Mouse (Mus musculus) kidney, embryonic 15.5 days (tissue): Measurements from ENCODE around the gene Itgal. TPM values are rescaled to one million over a fixed set of nuclear protein-coding genes. Genes with fewer than 3 reads are reported as not detected.
"Not testable (repeated sequence)": the region's sequence is repeated elsewhere in the genome, so short reads cannot be mapped to it uniquely, and the experiment has no call there.

Experiments used
- ATAC-seq: fragments of 200-750 bp; cut with Nextera tagmentation; replicated peaks from 2 replicates; pipeline ENCODE4 v1.8.0; 2017; ENCODE audit warnings: moderate TSS enrichment; ENCODE audit not compliant: low FRiP score
- H3K27ac ChIP-seq: fragments of 300-500 bp; sonication (generic); 2 replicates; pipeline ENCODE4 v1.5.1; 2015; ENCODE audit warnings: mild to moderate bottlenecking, inconsistent platforms
- H3K27me3 ChIP-seq: fragments of 300-500 bp; sonication (generic); 2 replicates; pipeline ENCODE4 v1.6.1; 2015; ENCODE audit warnings: inconsistent platforms
- H3K36me3 ChIP-seq: fragments of 300-500 bp; sonication (generic); 2 replicates; pipeline ENCODE4 v1.6.1; 2015; ENCODE audit warnings: inconsistent platforms
- H3K4me1 ChIP-seq: fragments of 300-500 bp; sonication (generic); 2 replicates; pipeline ENCODE4 v1.6.1; 2015; ENCODE audit warnings: inconsistent platforms
- H3K4me2 ChIP-seq: fragments of 300-500 bp; sonication (generic); 2 replicates; pipeline ENCODE4 v1.6.1; 2015; ENCODE audit warnings: moderate library complexity, mild to moderate bottlenecking, inconsistent platforms
- H3K4me3 ChIP-seq: fragments of 300-500 bp; sonication (generic); replicated peaks from 2 replicates; pipeline ENCODE4 v1.5.1; 2015; ENCODE audit warnings: mild to moderate bottlenecking, inconsistent platforms
- H3K9ac ChIP-seq: fragments of 300-500 bp; sonication (generic); 2 replicates; pipeline ENCODE4 v1.6.1; 2015; ENCODE audit warnings: mild to moderate bottlenecking, inconsistent platforms
- H3K9me3 ChIP-seq: fragments of 300-500 bp; sonication (generic); replicated peaks from 2 replicates; pipeline ENCODE4 v1.6.1; 2016; ENCODE audit warnings: inconsistent platforms
- WGBS: fragments of 180-500 bp; shearing (Covaris S2); methylation state at CpG from one replicate; pipeline ENCODE4 v1.1.7; 2015; ENCODE audit warnings: mixed read lengths; 5-methylcytosine and 5-hydroxymethylcytosine counted together
- polyA plus RNA-seq: library from polyadenylated mRNA; unstranded; fragments of >200 nt; fragmentation: Nextera tagmentation; extraction: Ambion mirVana; gene quantifications from 2 replicates; pipeline ENCODE4 v1.2.1, GENCODE M21; 2015

Itgal gene
- 0.82 and 1.2 TPM in 2 replicates for polyA plus RNA-seq

DNA sequence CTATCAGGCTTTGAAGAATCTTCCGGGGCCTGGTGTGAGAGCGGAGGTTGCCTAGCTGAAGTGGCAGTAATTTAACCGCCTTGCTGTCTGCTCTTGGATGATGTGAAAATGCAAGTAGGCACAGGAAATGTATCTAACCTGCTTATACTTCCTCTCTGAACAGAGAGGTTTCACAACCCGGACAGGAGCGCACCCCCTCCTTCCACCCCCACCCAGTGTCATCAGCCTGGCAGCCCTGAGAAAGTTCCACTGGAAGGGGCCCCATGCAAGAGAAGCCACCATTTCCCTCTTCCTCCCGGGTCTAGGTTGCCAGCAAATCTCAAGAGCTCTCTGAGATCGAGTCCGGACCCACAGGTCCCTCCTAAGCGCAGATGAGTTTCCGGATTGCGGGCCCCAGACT is at the start of gene Itgal:
Itgal (plus strand) TSS at position 163 of the 400 bp plus-strand sequence.
- Histone ChIP-seq H3K4me2 (no peak within 1 kb of the TSS), H3K4me3 (no peak within 1 kb of the TSS), H3K9ac (no peak within 1 kb of the TSS), H3K36me3 (no peaks in the 10 kb centered on the region), H3K9me3 (no peaks in the 10 kb centered on the region), H3K27me3 (no peaks in the 10 kb centered on the region), H3K4me1 (no peaks in the 10 kb centered on the region), H3K27ac (no peak within 1 kb of the TSS)
- 76% methylated on average over 11 of the region's 11 CpGs for WGBS
- no peak for ATAC-seq

DNA sequence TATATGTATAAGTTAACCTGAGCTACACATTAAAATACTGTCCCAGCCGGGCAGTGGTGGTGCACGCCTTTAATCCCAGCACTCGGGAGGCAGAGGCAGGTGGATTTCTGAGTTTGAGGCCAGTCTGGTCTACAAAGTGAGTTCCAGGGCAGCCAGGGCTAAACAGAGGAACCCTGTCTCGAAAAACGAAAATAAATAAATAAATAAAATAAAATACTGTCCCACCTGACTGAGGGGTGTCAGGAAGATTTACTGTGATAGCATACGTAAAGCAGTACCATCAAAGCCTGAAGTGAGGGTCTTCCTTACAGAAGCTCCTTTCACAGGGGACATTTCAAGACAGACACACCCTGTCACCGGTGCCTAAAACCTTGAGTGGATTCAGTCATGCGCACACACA is 45.5 kb upstream of the Itgal start:
- H3K27me3 ChIP-seq, H3K4me3 ChIP-seq, ATAC-seq, H3K27ac ChIP-seq, H3K4me2 ChIP-seq, H3K9ac ChIP-seq, H3K9me3 ChIP-seq: not testable (repeated sequence)
- WGBS, result 88% methylated on average over 8 of the region's 8 CpGs
- peaks cover 38% of the 10 kb centered on the region for H3K4me1 ChIP-seq
- peaks cover 56% of the 10 kb centered on the region for H3K36me3 ChIP-seq

DNA sequence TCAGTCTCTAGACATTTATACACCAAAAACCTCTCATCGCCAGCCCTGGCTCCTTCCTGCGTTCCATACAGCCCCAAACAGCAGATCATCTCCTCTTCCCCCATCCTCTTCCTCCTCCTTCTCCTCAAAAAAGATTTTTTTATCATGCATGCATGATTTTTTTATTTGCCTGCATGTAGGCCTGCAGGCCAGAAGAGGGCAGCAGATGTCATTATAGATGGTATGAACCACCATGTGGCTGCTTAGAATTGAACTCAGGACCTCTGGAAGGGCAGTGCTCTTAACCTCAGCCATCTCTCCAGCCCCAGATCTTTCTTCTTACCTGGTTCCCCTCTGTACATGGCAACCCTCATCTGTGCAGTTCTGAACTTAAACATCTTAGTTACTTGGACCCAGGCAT is 43.6 kb upstream of the Itgal start:
- Histone ChIP-seq H3K9me3 (no peaks in the 10 kb centered on the region), H3K4me3 (no peak overlapping the region), H3K9ac (no peak overlapping the region), H3K36me3 (peaks cover 58% of the 10 kb centered on the region), H3K27me3 (no peaks in the 10 kb centered on the region), H3K4me1 (peaks cover 20% of the 10 kb centered on the region), H3K4me2 (no peak overlapping the region), H3K27ac (no peak overlapping the region)
- ATAC-seq, result no peak
- WGBS, result 92% methylated on average over 2 of the region's 2 CpGs

DNA sequence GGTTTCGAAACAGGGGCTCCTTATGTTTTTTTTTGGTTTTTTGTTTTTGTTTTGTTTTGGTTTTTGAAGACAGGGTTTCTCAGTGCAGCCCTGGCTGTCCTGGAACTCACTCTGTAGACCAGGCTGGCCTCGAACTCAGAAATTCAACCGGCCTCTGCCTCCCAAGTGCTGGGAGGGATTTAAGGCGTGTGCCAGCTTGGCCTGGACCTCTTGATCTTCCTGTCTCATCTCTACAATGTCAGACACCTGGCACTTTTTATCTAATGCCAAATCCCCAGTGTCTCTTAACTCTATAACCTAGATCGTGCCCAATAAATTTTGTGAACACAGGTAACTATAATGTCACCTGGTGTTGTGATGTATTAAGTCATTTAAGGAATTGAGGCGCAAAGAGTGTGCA is 42.7 kb upstream of the Itgal start:
- 75% methylated on average over 6 of the region's 6 CpGs for WGBS
- no peak for ATAC-seq
- Histone ChIP-seq H3K4me3 (peak overlapping the region; percentile 60), H3K4me1 (peaks cover 20% of the 10 kb centered on the region), H3K27me3 (no peaks in the 10 kb centered on the region), H3K4me2 (peak overlapping the region; percentile 96), H3K27ac (peak overlapping the region; percentile 96), H3K9ac (peak overlapping the region; percentile 66), H3K36me3 (peaks cover 58% of the 10 kb centered on the region), H3K9me3 (no peaks in the 10 kb centered on the region)

DNA sequence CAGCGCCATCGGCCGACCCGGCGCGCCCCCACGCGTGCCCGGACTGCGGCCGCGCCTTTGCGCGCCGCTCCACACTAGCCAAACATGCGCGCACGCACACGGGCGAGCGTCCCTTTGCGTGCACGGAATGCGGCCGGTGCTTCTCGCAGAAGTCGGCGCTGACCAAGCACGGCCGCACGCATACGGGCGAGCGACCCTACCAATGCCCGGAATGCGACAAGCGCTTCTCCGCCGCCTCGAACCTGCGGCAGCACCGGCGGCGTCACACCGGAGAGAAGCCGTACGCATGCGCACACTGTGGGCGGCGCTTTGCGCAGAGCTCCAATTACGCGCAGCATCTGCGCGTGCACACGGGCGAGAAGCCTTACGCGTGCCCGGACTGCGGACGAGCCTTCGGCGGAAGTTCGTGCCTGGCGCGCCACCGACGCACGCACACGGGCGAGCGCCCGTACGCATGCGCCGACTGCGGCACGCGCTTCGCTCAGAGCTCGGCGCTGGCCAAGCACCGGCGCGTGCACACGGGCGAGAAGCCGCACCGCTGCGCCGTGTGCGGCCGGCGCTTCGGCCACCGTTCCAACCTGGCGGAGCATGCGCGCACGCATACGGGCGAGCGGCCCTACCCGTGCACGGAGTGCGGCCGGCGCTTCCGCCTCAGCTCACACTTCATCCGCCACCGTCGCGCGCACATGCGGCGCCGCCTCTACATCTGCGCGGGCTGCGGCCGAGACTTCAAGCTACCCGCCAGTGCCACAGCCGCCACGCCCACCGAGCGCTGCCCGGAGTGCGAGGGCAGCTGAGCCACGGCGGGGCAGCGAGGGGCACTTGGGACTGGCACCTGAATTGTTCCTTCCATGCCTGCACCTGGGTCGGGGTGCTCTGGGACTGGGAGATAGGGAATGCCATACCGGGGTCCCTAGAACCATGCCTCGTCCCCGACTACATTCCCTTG is 42.0 kb upstream of the Itgal start:
- under 1% methylated on average over 135 of the region's 136 CpGs for WGBS
- H3K4me3 ChIP-seq, result peak overlapping the region; percentile 60

DNA sequence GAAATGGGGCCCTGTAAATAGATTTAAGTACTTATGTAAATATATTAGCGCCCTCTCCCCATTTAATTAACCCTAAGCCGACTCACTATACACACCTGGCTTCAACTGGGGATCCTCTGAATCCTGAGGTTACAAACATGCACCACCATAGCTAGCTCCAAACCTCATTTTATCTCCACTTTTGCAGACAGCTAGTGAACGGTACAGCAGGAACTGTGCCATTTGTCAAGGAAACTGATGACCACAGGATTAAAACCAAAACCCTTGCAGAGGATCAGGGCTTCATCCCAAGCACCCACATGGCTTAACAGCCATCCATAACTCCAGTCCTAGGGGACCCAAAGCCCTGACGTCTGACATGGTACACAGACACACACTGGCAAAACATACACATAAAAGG is 41.1 kb upstream of the Itgal start:
- Histone ChIP-seq H3K27me3 (no peaks in the 10 kb centered on the region), H3K9ac (peak overlapping the region; percentile 72), H3K9me3 (no peaks in the 10 kb centered on the region), H3K27ac (peak overlapping the region; percentile 96), H3K4me1 (peaks cover 33% of the 10 kb centered on the region), H3K4me3 (peak overlapping the region; percentile 60), H3K36me3 (peaks cover 47% of the 10 kb centered on the region), H3K4me2 (peak overlapping the region; percentile 96)
- ATAC-seq, result no peak
- 13% methylated on average over 4 of the region's 4 CpGs for WGBS

More for the DNA sequence above, 42.0 kb upstream of the Itgal start:
- peak; percentile 96 for ATAC-seq
- Histone ChIP-seq H3K4me2 (peak overlapping the region; percentile 96), H3K9ac (peak overlapping the region; percentile 72), H3K9me3 (no peaks in the 10 kb centered on the region), H3K36me3 (peaks cover 55% of the 10 kb centered on the region), H3K4me1 (peaks cover 26% of the 10 kb centered on the region), H3K27ac (peak overlapping the region; percentile 96), H3K27me3 (no peaks in the 10 kb centered on the region)

DNA sequence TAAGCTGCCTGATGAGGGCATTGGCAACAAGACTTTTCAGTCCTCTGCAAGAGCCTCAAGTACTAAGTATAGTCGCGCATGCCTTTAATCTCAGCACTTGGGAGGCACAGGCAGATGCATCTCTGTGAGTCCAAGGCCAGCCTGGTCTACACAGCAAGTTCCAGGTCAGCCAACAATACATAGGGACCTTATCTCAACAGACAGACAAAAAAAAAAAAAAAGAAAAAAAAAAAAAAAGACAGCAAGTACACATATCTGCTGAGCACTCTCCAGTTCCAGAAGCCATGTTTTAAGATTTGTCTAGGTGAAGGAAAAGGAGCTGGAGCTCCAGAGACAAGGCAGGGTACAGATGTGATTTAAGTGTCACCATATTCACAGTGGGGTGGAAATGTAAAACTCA is 40.1 kb upstream of the Itgal start:
- Histone ChIP-seq H3K27ac (no peak overlapping the region), H3K9ac (no peak overlapping the region), H3K4me2 (no peak overlapping the region), H3K27me3 (no peaks in the 10 kb centered on the region), H3K9me3 (no peaks in the 10 kb centered on the region), H3K36me3 (peaks cover 42% of the 10 kb centered on the region), H3K4me1 (peaks cover 37% of the 10 kb centered on the region), H3K4me3 (no peak overlapping the region)
- no peak for ATAC-seq
- 91% methylated on average over 2 of the region's 2 CpGs for WGBS

DNA sequence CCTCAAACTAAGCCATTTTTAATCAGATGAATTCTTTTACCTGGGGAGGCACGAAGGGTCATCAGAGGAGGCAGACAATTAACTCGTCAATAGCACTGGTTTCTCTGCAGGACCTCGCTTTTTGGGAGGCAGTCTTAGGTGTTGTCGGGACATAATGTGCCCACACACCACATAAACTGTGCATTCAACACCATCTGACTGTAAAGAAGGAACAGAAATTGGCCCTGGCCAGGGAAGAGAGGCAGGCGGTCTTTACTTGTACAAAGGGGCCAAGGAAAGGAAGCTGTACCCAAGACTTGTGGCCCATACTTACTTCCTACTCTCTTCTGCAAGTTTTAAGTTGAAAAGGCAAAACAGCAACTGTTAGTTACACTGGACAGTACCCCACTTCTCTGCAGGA is 39.5 kb upstream of the Itgal start:
- ATAC-seq, result no peak
- Histone ChIP-seq H3K27me3 (no peaks in the 10 kb centered on the region), H3K4me2 (no peak overlapping the region), H3K27ac (no peak overlapping the region), H3K9ac (no peak overlapping the region), H3K9me3 (no peaks in the 10 kb centered on the region), H3K36me3 (peaks cover 39% of the 10 kb centered on the region), H3K4me1 (peaks cover 40% of the 10 kb centered on the region), H3K4me3 (no peak overlapping the region)
- 91% methylated on average over 5 of the region's 5 CpGs for WGBS

DNA sequence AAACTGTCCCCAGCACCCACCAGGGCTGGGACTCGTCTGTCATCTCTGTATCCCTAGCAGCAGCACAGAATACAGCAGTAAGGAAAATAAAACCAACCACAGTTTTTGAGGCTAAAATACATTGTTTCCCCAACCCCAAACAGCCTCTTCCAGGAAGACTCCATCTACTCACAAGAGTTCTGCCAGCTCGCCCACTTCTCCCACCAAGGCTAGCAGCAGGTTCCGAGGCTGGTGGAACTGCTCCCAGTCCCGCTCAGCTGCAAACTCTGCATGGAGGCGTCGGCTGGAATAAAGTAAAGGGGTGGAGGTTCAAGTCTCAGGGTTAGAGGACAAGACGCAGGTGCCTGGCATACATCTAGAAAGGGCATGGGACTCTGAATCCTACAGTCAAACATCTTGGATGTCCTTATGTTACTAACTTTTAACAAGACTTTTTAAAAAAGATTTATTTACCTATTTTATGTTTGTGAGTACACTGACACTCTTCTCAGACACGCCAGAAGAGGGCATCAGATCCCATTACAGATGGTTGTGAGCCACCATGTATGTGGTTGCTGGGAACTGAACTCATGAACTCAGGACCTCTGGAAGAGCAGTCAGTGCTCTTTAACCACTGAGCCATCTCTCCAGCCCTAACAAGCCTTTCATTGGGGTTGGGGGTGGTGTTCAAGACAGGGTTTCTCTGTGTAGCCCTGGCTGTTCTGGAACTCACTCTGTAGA is 36.7 kb upstream of the Itgal start:
- no peak for ATAC-seq
- Histone ChIP-seq H3K9ac (peak overlapping the region; percentile 71; the same call in 1 of the 2 replicates), H3K4me1 (peaks cover 34% of the 10 kb centered on the region), H3K4me3 (peak overlapping the region; percentile 71), H3K9me3 (no peaks in the 10 kb centered on the region), H3K27ac (no peak overlapping the region), H3K4me2 (peak overlapping the region; percentile 81), H3K36me3 (peaks cover 31% of the 10 kb centered on the region), H3K27me3 (no peaks in the 10 kb centered on the region)
- WGBS, result 72% methylated on average over 8 of the region's 8 CpGs

DNA sequence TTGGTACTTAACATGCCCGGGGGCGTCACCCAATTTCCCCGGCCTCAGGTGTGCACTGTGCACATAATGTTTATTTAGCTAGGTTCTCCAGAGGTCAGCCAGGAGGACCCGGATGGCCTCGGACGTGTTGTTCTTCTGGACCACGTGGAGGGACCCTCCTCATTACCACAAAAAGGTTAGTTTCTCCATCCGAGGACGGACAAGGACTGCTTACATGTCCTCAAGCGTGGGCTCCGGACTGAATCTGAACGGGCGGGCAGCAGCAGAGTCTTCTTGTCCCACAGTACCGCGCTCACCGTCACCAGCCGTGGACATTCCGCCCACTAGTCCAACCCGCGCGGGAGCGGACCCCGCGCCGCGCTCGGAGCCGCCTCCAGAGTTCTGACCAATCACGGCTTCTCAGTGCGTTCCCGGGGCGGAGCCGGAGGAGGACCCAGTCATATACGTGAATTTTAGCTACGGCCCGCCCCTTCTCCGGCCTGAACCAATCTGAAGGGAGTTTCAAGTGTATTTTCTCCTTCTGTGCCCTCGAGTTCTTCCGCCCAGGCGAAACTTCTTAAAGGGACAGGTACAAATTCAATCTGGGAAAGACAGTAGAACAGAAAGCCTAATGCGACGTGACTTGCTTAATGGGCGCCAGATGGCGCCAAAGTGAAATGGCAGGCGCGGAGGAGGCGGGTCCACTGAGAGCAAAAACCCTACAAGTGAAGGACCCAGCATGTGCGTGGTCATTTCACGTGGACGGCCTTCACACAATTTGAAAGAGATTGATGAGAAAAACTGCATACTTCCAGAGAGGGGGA is 35.5 kb upstream of the Itgal start, which contains the start of gene Dctpp1:
Dctpp1 (minus strand) TSS at position 401 of the 803 bp plus-strand sequence.
- peaks cover 22% of the 10 kb centered on the region for H3K4me1 ChIP-seq
- H3K27ac ChIP-seq, result peak within 1 kb of the TSS; percentile 48; the same call in 1 of the 2 replicates
- peak within 1 kb of the TSS; percentile 81 for H3K4me2 ChIP-seq
- under 1% methylated on average over 50 of the region's 50 CpGs for WGBS
- peak within 1 kb of the TSS; percentile 71 for H3K9ac ChIP-seq
- H3K9me3 ChIP-seq, result no peaks in the 10 kb centered on the region
- H3K36me3 ChIP-seq, result peaks cover 30% of the 10 kb centered on the region
- H3K27me3 ChIP-seq, result no peaks in the 10 kb centered on the region
- H3K4me3 ChIP-seq, result peak within 1 kb of the TSS; percentile 71
- ATAC-seq, result peak; percentile 97

DNA sequence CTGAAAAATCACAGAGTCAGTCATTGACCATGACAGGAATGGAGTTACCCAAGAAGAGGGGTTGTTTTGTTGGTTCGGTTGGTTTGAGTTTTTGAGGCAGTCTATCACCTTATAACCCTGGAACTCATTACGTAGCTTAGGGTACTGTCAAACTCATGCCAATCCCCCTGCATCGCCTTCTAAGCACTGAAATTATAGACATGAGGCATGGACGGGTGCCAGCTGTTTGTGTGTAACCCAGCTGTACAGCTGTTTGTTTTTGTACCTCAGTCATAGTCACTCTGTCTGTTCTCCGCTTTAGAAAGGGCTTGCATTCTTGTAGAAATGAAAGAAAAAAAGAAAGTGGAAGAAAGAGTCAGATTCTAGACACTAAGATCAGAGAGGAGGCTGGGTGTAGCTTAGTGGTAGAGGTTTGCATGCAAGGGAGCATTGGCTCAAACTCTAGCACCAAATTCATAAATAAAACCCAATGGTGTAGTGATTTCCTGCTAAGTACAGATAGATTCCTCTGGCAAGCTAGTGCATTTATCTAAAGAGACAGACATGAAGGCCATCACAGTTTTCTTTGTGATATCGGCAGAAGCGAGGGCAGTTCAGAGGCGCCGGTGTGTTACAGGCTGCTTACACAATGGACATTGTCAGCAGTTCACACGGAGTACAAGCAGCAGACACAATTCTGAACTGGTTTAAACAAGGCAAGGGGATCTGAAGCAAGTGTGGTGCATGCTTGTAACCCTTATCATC is 33.7 kb upstream of the Itgal start:
- H3K4me3 ChIP-seq, result no peak overlapping the region
- no peak overlapping the region for H3K9ac ChIP-seq
- H3K27me3 ChIP-seq, result no peaks in the 10 kb centered on the region
- H3K4me1 ChIP-seq, result peaks cover 22% of the 10 kb centered on the region
- H3K4me2 ChIP-seq, result no peak overlapping the region
- H3K9me3 ChIP-seq, result no peaks in the 10 kb centered on the region
- no peak overlapping the region for H3K27ac ChIP-seq
- ATAC-seq, result no peak
- 81% methylated on average over 10 of the region's 10 CpGs for whole genome bisulfite sequencing
- H3K36me3 ChIP-seq, result peaks cover 12% of the 10 kb centered on the region
